Mouse (Mus musculus): Measurements from ENCODE around the gene Slc35f4.

The Slc35f4 gene

DNA sequence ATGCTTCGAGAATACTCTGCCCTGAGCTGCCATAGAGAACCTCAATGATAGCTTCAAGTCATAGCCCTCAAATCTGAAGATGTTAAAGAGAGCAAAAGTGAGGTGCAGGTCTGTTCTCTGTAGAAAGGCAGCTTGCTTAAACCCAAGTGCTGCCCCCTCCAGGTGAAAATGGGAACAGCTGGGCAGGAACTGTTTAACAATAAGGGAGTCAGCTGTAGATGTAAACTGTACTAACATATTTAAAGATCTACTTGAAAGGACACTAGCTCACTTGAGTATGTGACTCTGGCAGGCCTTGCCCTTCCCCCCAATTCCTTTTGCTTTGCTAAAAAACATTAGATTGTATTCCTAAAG, 177.0 kb downstream of the Slc35f4 start:
- DNase-seq (ENCODE audit: low spot score in 2 of 2): peak; percentile 6 to 15

DNA sequence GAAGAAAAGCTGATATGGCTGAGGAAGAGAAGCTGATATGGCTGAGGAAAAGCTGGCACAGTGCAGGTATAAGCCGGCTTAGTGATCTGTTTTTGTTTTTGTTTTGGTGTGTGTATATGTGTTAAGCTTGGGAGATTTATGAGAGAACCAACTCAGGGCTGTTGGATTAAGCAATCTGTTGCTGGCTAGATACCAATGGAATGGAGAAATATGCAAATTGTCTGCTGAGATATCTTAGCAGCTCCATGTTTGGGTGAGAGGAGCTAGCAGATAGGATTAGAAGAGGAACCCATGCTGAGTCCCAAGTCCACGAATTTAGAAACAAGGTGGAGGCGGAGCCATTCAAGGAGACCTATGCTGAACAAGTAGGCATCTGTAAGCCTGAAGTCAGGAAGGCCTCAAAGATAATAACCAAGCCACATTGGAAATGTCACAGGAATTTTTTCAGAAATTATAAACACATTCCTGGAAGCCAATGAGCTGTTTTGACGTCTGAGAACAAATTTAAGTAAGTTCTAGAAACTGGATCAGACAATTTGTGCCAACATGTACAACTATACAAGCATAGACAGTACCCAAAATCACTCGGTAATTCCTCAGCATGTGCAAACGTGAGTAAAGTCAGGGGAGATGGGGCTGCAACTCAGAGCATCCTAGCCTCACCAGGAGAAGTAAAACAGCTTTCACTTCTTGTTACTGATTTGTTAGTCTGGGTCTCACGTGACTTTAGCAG, 177.5 kb downstream of the Slc35f4 start:
- DNase-seq (ENCODE audit: low spot score in 2 of 2): no peak

DNA sequence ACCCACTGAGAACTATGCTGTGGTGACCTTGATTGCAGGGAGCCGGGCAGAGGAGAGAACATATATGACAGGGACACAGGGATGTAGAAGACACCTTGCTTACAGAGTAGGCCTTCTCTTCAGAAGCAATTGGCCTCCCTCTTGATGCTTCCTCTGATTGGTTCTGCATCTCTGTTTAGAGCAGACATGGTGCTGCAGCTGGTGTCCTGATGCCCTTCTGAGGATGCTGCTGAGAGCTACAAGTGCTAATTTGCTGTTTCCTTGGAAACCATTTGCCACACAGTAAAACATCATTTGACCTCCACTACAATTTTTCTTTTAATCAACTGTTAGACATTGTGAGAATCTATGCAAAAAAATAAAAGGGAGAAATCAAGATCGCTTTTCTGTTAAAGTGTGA, 180.0 kb downstream of the Slc35f4 start:
- DNase-seq (ENCODE audit: low spot score in 2 of 2): no peak

DNA sequence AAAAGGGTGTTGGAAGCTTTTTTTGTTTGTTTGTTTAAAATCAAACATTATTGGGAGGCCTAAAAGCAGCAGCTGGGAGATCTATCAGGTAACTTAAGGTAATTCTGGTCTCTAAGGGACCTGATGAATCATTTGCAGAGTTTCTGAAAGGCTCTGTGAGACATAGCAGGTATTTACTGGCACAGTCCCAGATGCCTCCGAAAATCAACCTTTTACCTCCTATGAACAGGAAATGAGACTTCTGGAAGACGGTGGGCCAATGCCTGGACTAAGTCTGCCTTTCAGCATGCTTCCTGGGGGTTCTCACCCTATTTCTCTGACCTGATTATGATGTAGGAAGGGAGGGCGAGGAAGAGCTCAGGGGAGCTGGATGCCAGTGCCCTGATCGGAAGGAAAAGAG, 188.8 kb downstream of the Slc35f4 start:
- DNase-seq (ENCODE audit: low spot score in 2 of 2): no peak

DNA sequence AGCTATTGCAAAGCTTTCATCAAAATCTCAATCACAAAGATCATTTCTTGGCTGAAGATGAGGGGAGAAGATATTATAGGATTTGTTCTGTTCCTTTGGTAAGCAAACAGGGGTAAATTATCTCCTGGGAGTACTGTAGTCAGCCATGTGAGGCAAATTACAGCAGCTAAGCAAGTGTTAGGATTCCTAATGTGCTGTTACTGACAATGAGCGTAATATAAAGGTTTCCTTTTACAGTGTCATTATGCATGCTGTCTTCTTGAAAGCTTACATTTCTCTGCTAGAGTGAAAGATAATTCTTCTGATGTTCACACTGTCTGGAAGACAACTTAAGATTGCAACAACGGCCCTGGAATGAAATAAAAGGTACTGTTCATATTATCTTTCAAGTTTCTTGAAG, 192.0 kb downstream of the Slc35f4 start:
- DNase-seq (ENCODE audit: low spot score in 2 of 2): no peak

DNA sequence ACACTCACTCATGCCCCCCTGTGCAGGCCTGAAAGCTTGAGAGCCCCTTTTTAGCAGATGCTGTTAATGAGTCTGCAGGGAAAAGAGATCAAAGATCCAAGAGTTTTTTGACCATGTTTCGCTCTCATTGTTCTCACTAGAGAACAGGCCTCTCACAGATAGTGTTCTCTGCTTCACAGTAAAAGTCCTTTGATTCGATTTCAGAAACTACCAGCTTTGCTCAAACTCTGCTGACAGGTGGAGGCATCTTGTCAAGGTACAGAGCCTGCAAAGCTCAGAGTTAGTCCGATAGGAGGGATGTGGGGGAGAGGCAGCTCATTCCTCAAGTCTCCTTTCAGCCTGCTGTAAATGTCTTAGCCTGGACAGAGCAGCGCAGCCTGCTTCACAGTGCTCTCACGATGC, 209.4 kb downstream of the Slc35f4 start:
- no peak for DNase-seq (ENCODE audit: low spot score in 2 of 2)

DNA sequence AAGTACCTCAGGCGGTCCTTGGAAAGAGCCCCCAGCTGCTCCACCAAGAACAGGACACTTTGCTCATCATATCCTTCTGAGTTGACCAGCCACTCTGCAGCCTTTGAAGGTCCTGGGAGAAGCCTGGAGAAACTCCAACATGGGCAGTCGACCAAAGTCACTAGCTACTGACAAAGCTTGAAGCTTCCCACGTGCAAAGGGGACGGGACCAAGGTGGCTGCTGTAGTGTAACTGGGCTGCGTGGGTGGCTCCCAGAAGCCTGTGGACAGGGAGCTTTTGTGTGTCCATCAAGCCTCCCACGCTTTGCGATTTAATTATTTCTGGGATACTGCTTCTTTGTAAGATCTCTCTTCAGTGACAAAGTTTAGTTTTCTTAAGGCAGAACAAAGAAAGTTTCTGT, 211.9 kb downstream of the Slc35f4 start:
- DNase-seq (ENCODE audit: low spot score in 2 of 2): no peak

DNA sequence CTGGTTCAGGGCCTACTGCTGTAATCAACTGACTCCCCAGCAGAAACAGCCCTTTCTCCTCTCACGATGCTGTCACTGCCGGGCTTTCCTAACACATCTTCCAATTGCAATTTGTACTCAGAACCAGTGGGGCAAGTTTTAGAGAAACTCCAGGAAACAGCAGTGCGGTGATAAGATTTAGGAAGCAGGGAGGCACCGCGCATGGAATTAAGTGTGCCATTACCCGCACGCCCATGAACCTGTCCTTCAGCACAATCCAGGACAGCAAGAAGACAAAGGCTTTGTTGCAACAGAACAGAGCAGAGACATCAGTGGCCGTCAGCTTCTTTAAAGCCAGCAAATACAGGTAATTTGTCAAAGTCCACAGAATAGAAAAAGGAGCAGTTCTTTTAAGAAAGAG, 212.5 kb downstream of the Slc35f4 start:
- DNase-seq (ENCODE audit: low spot score in 2 of 2): no peak

DNA sequence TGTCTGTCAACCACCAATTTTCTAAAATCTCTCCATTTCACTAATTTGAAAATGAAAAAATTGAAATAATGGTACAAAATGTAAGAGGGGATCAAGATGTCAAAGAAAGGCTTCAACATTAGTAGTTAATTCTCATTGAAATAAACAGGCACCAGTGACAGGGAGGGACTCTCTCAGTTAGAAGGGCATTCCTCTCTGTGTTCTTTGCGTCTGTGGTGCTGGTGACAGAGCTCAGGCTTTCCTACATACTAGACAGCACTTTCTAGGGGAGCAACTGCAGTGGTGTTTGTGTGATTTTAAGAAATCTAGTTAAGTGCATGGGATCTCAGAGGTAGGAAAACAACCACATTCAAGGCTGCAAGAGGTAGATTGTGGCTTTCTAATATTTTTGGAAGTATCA, 214.3 kb downstream of the Slc35f4 start:
- DNase-seq (ENCODE audit: low spot score in 2 of 2): no peak

DNA sequence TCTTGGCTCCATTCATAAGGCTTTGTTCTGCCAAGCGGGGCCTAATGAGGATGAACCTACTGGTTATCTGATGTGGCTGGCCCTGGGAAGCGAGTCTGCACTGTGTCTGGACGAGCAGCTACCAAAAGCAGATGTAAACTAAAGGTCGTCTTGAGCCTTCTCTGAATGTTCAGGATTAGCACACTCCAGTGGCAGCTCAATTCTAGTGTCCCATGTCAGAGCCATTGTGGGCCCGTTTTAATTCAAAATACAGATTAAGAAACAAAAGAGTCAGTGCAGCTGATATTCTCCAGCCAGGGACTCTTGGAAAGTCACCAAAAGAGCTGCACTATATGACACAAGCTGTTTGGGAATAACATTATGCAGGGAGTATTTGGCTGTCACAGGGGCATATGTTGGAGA, 214.8 kb downstream of the Slc35f4 start:
- no peak for DNase-seq (ENCODE audit: low spot score in 2 of 2)

DNA sequence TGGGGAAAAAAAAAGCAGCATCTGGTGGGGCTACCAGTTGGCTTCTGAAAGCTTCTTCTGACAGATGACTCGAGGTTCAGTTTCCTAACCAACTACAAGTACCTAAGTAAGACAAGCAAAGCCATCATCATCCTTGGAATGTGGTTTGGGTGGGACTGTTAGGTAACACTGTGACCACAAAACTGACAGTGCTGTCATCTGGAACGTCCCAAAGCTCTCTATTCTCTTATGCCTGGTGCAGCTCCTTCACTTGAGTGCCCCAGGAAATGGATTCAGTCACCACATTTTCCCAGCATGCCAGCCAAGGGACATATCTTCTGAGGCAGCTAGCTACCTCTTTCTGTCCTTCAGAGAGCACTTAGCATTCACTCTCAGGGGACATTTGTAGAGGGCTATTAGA, 216.2 kb downstream of the Slc35f4 start:
- DNase-seq (ENCODE audit: low spot score in 2 of 2): no peak

DNA sequence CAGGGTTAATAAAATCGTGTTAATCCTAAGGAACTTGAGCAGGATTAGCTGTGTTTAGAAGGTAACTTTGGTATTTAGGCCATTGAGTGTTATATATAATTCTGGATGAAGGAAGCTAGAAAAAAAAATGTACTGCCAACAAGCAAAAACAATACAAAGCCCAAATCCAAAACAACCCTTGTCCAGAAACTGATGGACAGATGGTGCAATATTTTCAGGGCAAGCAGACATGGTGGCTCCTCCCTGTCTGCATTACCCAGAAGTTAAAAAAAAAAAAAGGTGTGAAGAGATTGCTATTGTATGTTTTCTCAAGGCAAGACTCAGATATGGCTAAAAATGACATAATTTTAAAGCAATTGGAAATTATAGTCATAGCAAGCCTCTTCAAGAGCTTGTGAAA, 217.3 kb downstream of the Slc35f4 start:
- no peak for DNase-seq (ENCODE audit: low spot score in 2 of 2)

DNA sequence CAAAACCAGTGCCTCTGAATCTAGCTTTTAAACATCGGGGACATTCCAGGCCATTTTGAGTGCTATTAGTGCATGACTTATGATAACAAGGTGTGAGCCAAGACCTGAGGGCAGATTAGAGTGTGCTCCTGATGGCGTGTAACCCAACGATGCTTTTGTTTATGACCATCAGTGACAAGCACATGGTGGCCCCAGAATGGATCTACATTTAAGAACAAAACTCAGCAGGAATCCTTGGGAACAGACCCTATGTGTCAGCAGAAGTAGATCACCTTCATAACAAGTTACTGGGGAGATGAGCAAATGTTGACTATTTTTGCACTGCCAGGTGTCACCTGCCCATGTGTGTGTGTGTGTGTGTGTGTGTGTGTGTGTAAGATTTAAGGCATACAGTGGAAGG, 218.0 kb downstream of the Slc35f4 start:
- no peak for DNase-seq (ENCODE audit: low spot score in 2 of 2)

DNA sequence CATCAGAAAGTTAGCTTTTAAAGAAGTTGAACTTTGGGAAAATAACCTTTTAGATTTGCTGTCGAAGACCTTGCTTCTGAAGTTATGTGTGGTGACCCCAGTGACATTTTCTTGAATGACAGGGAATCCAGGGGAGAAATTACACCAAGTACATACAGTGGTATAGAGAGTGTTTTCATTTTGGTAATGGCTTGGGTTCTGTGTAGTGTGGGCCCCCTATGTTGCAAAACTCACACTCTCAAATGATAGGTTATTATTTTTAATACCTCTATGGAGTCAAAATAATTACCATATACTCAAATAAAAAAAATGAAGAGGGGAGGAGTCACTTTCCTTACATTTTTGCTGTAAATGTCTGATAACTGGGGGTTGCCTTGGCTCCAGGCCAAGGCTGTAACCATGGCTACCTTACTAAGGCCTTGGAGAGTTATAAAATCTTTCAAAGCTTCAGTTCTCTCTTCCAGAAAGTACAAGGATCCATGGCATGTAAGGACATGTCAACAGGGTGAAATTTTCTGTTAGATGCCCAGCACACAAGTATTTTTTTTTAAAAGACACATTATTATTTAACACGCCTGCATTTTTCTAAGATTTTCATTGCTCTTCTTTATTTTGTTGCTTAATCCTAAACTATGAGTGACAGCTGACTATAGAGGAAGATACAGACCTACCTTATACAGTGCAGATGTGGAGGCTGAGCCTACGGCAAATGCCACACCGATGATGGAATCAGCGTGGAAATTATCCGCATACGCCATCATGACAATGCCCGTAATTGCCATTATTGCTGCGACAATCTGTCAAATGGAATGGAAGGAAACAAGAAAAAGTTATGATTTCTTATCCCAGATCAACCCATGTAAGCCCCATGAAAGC, 220.1 kb downstream of the Slc35f4 start:
- no peak for DNase-seq (ENCODE audit: low spot score in 2 of 2)

DNA sequence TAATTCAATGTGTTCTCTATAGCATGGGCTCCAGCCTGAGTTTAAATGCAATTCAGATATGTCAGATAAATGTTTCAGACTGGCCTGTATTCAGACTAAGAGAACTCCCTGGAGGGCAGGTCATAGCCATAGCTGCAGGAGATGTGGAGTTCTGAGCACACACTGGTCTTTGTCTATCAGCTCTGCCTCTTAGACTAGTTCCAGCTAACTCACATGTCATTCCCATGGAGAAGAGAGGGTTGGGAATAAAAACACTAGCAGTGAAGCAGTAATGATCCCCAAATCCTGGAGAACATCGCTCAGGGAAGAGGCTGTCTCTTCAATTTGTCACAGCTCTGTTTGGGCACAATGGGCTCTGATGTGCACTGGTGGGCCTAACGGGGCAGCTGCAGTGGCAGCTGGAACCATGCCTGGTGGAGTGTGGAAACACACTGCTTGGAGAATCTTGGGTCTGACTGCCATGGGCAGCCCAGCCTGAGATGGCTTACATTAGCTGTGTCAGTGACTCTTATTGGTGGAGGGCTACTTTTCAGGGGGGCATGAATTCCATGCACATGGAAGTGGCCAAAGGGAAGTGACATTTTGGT, 223.5 kb downstream of the Slc35f4 start:
- DNase-seq (ENCODE audit: low spot score in 2 of 2): no peak

DNA sequence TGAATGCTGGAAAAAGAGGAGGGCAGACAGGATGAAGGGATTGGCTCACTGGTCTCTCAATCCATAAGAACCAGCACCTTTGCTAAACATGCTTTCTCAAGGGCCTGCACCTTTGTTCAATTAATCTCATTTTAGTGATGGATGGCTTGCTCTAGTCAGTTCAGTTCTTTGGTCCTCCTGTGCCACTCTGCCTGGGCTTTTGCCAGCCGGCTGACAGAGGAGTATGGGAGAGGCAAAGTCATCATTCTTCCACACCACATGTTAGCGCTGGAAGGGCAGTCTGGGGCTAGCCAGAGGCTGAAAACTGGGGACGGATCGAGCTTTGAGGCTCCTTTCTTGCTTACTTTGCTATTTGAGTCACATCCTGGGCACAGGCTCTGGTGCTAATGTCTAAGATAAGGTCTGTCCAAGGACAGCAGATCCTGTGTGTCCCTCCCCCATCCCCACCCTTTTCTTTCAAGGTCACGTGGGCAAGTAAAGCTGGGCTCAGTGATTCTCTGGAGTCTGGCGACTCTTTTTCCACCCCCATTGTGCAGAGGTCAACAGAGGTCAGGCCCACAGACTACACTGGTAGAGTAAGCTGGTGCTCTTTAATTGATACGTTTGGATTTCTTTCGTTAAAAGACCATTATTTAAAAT, 224.7 kb downstream of the Slc35f4 start:
- DNase-seq (ENCODE audit: low spot score in 2 of 2): no peak

DNA sequence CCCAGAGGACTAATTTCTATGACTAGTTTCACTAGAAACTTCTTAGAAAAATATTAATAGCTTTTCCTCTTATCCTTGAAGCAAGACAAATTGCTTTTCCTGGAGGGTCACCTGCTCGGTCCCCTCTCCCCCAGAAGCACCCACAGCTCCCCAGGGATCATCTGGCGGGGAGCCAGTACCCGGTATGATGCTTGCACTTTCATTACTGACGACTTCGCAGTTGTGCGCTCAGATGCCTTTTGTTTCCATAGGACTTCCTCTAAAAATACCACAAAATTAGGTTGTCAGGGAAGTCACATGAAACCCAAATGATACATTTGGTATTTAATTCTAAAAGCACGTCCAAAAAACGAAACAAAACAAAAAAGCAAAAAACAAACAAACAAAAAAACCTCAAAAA, 225.5 kb downstream of the Slc35f4 start:
- no peak for DNase-seq (ENCODE audit: low spot score in 2 of 2)

DNA sequence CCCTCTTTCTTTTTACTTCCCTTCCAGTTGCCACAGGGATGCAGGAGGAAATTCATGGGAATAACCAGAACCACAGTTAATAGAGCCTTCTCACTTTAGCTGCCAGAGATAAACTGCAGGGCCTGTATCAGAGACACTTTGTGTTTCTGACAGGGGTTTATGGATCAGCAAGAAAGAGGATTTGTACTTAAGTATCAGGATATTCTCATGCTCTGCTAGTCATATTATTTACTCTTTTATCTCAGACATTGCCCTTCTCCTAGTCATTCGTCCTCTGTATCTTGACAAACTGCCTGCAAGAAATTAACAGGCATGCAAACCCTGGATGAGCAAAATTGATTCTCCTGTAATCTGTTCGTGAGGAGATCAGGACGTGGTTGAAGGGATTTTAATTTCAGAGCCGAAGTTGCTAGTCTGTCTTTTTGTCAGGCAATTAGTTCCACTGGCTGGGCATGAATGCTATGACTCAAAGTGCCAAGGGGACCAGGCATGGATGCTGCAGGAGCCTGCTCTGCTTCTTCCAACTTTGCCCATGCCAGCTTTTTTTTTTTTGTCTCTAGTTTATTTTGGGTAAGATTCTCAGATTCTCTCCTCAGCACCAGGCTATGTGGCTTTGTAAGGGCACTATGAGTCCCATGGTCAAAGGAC, 231.9 kb downstream of the Slc35f4 start:
- DNase-seq (ENCODE audit: low spot score in 2 of 2): no peak

DNA sequence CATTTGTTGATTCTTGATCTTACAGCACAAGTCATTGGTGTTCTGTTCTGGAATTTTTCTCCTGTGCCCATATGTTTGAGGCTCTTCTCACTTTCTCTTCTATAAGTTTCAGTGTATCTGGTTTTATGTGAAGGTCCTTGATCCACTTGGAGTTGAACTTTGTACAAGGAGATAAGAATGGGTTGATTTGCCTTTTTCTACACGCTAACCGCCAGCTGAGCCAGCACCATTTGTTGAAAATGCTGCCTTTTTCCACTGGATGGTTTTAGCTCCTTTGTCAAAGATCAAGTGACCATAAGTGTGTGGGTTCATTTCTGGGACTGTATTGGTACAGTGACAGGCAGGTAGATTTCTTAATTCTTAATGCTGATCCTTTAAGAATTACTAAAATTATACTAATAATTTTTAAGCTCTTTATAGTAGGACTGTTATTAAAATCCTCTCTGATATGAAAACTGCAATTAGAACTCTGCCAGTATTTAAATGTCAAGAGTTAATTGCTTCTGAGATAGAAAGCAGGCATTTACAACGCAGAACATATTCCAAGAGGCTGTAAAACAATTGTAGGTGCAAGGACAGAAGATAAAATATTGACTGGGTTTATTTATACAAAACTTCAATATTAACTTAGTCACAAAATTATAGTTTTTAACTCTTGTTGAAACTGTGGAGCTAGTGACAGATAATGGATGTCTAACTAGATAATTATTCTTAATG, 235.7 kb downstream of the Slc35f4 start:
- no peak for DNase-seq (ENCODE audit: low spot score in 2 of 2)

DNA sequence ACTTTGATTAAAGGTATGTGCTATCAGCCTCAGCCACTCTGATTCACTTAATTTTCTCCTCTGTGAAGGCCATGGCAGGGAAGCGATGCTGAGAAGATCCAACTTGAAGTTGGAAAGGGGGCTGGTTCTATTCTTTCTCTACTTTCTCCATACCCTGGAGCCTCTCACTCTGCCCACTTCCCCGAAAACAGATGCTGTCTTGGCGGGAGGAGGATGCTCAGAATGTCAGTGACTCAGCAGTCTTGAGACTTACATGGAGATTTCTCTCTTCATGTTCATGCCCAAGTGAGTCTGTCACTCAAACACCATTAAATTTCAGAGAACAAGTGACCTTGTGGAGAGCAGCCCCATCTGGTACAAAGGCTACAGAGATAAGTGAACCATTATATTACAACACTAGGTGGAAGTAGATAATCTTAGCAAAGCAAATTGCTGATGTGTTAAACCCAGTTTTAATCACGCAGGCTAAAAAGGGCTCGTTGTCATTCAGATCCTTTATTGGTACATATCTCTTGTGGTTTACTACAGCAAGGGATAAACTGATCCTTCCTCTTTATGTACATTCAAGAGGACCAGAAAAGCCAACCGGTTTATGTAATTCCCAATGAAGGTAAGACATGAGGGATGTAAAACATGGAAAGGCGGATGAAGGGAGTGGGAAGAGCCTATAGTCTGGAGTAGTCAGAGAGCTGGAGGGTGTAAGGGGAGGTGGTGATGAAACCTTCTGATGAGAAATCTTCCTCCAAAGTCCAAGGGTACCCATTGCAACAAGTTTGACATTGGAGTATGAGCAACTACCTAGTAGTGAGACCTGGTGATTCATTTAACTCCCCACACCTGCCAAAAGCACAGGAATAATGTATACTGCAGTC, 241.8 kb downstream of the Slc35f4 start:
- no peak for DNase-seq (ENCODE audit: low spot score in 2 of 2)

Data from urinary bladder, postnatal 36 days (tissue).